Mouse (Mus musculus) lung, postnatal 4 days (tissue): ENCODE measurements around the gene Prpsap2.
A peak's percentile ranks its signal among the peaks of the same experiment; 100 is the strongest.
"Not testable (repeated sequence)": the region's sequence is repeated elsewhere in the genome, so short reads cannot be mapped to it uniquely, and the experiment has no call there.

Experiments
- DNase-seq, 2 experiments: peaks; one replicate each; pipeline ENCODE4 v3.0.0; 2021

Gene Prpsap2

DNA sequence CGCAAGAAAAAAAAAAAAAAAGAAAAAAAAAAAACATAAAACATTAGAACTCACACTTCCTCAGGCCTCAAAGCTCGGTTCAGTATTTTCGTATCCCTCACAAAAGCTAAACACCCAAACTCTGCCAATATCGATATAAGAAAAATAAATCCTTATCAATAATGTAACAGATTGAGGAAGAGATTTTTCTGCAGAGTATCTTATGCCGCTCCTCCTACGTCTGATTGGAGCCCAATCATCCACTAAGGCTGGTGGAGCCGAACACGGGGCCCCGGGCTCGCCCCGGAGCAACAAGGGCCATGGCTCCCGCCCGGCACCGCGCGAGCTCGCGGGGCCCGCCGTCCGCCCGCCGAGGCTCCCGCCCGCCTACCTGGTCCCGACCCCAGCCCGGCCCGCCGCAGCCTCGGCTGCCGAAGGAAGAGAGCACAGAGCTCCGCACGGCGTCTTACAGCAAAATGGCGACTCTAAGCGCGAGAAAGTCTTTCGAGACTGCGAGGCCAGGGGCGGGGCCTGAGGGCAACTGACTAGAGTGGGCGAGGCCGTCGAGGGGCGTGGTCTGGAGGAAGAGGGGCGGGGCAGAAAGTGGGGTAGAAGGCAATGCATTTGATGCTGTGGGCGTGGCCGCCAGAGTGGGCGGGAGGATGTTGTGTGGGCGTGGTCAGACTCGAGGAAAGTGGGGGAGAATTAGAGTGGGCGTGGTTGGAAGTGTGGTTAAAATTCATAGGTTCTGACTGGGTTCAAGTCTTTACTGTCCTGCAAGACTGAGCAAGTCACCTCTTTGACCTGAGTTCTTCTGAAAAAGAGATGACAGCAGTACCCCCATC is at the start of gene Prpsap2:
Gene Prpsap2, minus strand, starts transcription at position 505 of the 824 bp plus-strand sequence.
- peak; percentile 99 to 100 for DNase-seq

DNA sequence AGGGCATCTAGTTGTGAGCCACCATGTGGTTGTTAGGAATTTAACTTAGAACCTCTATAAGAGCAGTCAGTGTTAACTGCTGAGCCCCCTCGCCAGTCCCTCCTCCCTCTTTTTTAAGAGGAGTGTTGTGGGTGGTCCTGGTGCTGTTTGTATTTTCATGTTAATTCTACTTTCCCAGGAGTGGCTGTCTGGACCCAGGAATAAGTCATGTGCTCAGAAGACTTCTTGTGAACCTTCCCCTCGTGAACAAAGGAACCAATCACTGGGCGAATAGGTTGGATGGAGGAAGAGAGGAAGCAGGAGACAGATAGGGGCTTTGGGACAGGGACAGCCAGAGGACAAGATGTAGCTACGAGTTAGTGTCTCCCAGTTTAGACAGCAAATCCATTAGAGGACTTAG is 47.9 kb upstream of the Prpsap2 start:
- DNase-seq = no peak

DNA sequence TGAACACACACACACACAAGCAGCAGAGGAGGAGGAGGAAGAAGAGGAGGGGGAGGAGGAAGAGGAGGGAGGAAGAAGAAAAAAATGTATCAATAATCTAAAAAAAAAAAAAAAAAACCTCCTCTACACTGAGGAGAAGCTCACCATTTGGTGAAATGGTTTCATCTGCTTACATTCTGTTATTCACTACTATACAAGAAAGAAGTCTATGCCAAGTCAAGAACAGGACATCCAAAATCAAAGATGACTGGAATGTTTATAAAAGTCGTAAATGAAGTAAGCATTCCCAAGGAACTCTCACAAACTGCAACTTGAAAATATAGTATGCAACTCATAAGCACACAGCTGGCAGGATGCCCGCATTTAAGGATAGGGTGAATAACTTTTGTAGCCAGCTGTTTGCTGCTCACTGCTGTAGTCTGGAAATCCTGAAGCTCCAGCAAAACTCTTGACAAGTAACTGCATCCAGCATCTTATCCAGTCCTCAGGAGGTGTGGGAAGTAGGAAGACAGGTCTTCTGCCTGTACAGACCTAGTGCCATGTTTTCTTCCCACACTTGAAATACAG is 46.7 kb upstream of the Prpsap2 start:
- DNase-seq = peak; percentile 24 to 58

- DNase-seq = no peak
Measured at GRCm38 (mm10) chr11:61793441-61793840, 31.6 kb upstream of the Prpsap2 start.

DNA sequence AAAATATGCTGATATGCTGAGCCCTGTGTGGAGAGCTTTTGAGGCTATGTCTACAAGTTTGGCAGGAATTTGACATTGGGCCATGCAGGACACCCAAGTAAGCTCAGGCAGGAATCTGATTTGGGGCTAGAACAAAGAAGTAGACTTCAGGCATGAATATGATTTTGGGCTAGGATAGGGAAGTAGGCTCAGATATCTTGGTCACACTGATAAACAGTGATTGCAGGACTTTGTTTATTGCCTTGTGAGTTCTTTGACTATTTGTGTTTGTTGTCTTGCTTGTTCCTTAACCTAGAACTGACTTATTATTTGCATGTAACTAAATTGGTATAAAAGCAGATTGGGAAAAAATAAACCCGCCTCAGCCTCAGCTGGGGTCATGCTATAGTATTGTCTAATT is 26.7 kb upstream of the Prpsap2 start:
- no peak for DNase-seq

DNA sequence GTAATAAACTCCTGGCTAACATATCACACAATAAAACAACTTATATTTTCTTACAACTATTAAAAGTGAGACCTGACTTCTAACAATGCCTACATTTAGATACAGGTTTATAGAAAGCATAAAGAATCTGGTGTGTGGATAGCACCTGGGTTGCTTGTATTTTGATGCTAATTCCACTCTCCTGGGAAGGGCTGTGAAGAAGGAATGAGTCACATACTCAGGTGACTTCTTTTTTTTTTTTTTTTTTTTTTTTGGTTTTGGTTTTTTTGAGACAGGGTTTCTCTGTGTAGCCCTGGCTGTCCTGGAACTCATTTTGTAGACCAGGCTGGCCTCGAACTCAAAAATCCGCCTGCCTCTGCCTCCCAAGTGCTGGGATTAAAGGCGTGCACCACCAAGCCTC is 20.6 kb upstream of the Prpsap2 start:
- DNase-seq = not testable (repeated sequence)

DNA sequence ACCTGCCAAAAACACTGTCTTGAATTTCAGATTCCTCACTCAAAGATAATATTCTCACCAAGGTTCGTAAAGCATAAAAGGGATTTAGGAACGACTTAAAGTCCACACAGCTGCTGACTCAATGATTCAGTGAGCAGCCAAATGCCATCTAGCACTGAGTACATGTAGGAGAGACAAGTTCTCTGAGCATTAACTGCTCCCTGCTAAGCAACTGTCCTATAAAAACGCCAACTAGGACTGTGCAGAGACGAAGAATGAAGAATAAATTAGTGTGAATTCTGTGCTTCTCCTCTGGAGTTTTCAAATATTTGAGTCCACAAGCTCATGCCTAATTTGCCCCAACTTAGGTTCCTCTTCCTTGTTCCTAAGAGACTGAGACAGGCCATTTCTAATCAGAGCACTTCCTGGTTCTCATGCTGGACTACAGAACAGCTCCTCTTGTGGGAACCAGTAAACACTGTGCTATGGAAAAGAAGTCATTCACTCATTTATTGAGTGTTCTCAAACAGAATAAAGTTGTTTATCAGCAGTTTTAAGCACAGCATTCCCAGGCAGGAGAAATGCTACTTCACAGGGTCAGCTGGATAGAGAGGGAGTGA is 12.8 kb upstream of the Prpsap2 start:
- no peak for DNase-seq

DNA sequence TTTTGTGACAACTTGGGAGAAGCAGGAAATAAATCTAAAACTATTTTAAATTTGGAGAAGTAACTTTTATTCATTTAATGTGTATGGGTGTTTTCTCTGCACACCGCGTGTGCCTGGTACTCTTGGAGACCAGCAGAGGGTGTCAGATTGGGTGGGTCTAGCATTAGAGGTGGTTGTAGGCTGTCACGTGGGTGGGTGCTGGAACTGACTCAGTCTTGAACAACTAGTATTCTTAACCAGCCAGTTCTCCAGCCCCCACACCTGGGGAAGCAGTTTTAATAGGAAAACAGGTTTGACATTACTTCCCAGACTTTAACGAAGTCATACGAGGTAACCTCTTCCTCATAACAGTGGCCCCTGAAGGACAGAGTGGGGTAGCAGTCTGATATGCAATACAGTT is 1.4 kb downstream of the Prpsap2 start:
- no peak for DNase-seq

GRCm38 (mm10) chr11:61757151-61757550 is 4.7 kb downstream of the Prpsap2 start:
- DNase-seq = no peak

GRCm38 (mm10) chr11:61751612-61752011 is 10.3 kb downstream of the Prpsap2 start:
- no peak for DNase-seq

GRCm38 (mm10) chr11:61747161-61747560 is 14.7 kb downstream of the Prpsap2 start:
- no peak for DNase-seq

- DNase-seq = no peak
Measured at GRCm38 (mm10) chr11:61745781-61746180, 16.1 kb downstream of the Prpsap2 start.

GRCm38 (mm10) chr11:61744460-61744859 is 17.4 kb downstream of the Prpsap2 start:
- no peak for DNase-seq

DNA sequence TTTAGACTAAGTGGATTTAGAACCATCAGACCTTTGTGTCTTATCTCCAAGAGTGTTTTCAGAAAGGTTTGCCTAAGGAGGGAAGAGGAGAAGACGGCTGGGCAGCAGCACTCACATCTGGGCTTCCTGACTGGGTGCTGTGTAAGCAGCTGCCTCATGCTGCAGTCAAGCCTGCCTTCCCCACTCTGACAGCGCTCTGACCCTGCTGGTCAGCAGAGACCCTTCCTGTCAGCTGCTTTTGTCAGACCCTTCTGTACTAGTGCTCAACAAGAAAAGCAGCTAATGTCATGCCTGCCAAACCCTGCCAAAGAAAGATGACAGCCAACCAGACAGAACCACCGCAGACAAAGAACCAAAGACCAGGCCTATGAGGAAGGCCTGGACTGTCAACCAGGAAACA is 18.1 kb downstream of the Prpsap2 start:
- DNase-seq = no peak

- no peak for DNase-seq
Measured at GRCm38 (mm10) chr11:61740500-61740899, 21.4 kb downstream of the Prpsap2 start.

DNA sequence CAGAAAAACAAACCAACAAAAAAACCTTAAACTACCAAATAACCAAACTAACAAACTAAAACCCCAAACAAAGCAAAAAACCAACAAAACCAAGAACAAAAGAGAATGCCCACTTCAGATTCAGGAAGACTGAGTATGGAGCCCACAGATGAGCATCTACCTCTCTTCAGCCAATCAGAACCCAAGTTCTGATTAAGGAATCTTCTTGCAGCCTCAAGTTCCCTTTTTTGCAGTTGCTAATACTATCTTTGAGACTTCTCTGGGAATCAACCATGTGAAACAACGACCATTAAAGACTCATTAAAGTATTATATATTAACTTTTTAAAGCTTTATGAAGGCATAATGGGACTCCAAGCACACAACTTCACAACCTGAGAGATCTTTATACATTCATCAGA is 24.6 kb downstream of the Prpsap2 start:
- DNase-seq = no peak

DNA sequence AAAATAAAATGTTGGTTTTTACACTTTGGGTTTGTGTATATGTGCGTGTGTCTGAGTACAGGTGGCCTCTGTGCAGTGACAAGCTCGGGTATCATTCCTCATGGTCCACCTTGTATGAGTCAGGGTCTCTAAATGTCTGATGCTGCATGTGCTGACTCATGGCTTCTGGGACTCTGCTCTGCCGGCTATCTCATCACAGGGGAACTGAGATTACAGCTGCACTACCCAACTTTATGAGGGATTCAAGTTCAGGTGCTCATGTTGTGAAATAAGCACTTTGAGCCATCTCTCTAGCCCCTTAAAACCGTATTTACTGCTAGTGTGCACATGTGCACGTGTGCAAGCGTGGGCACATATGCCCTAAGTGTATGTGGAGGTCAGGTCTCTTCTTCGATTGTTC is 29.2 kb downstream of the Prpsap2 start:
- no peak for DNase-seq

GRCm38 (mm10) chr11:61728037-61728436 is 33.9 kb downstream of the Prpsap2 start:
- peak in 1 of 2 experiments; percentile 18 for DNase-seq

DNA sequence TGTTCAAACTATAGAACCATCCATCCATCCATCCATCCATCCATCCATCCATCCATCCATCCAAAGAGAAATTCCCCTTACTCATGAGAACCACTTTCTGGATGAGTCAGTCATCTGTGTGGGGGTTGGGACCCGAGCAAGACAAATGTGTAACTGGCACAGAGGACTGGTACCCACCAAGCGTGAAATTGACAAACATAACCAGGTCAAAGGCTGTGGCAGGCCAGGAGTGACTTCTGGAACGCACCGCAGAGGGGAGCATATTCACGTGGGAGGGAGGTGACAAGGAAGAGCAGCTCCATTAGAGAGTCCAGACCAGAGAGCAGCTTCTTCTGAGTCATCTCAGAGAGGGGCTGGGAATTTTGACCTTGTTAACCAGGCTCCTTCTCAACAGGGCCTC is 39.8 kb downstream of the Prpsap2 start:
- DNase-seq = no peak

DNA sequence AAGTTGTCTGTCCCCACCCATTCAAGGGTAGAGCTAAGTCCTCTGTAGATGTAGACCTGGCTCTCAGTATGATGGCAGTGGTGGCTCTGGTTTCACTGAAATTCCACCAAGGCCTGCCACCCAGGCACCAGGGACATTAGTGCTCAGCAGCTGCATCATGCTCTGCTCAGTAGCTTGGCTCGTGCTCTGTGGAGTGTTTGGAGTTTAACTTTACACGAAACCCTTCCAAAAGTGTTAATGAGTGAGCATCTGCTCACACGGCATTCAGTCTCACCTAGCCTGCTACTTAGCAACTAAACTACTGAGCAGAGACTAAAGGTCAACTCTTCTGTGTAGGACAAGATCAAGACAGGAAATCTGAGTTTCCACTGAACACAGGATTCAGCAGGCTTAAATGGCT is 41.3 kb downstream of the Prpsap2 start, which contains the start of gene Slc5a10:
Gene Slc5a10, minus strand, starts transcription at position 191 of the 400 bp plus-strand sequence.
- no peak for DNase-seq

DNA sequence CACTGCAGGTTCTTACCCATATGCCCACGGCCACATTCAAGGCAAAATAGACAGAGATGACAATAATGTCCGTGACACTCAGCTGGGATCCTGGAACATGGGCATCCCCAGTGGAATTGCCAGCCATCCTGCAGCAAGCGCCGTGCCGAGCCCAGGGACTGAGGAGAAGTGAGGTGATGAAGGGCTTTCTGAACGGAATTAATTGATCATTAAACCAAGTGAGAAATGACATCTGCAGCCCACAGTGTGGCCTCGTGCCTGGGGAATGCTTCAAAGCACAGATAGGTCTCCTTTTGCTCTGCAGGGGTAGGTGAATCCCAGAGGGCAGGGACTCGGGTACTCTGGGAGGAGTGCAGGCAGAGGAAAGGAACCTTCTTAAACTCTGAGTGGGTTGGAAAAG is 42.1 kb downstream of the Prpsap2 start:
- no peak for DNase-seq

DNA sequence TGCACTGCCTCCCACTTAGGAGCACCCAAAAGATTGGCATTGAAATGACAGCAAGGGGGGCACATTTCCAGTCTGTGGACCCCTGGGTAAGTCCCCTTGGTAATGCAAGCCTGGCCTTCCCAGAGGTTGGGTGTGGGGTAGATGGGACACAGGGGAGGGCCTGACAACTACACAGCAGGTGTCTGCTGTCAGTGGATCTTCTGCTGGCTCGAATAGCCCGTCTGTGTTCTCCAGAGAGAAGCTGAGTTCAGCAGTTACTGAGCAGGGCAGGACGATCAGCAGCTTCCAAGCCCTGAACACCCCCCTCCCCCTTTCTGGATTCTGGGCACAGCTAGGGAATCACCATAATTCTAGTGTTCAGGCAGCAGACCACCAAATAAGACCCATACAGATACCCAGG is 42.5 kb downstream of the Prpsap2 start:
- no peak for DNase-seq

DNA sequence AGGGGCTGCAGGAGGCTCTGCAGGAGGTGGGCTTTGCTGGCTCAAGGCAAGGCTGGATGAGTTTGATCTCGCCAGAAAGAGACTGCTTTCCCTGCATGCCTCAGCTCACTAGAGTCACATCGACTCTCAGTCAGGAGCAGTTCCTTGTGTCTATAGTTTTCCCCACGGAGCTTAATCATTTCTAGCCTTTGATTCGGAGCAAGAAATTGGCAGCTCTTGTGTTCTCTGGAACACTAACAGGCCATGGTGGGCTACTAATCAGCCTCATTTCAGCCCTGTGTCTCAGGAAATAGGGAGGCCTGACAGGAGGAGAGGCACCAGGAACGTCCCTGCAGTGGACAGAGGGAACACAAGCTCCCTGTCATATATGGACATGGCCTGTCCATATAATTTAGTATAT is 43.9 kb downstream of the Prpsap2 start:
- no peak for DNase-seq

DNA sequence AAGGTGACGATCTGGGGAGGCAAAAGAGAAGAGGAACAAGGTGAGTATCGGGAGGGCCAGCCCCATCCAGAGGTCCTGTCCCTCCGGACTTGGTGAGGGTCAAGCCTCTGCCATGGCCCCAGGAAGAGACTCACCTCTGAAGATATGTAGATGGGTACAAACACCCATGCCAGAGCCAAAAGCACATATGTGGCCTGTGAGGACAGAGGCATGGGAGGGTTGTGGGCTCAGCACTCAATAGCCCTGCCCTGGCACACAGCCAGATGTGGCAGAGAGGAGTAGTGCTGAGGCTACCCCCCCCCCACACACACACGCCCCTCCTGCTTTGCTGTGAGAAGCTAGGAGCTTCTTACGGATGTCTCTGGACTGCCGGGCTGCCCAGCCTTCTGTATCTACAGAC is 46.8 kb downstream of the Prpsap2 start:
- no peak for DNase-seq
